Mouse (Mus musculus) heart, postnatal 0 days (tissue): Measurements from ENCODE around the gene Aprt. TPM values are rescaled to one million over a fixed set of nuclear protein-coding genes. Genes with fewer than 3 reads are reported as not detected.

Source experiments
- ATAC-seq: fragments of 200-750 bp; cut with Nextera tagmentation; 2 replicates; pipeline ENCODE4 v1.8.0; 2017; ENCODE audit warnings: low read depth, moderate number of reproducible peaks, moderate library complexity; ENCODE audit not compliant: insufficient read depth
- DNase-seq: peaks from one replicate; pipeline ENCODE4 v3.0.0-alpha.2; 2016; ENCODE audit warnings: low spot score
- H3K27ac ChIP-seq: fragments of 300-500 bp; sonication (generic); 2 replicates; pipeline ENCODE4 v1.5.1; 2014; ENCODE audit warnings: low read depth, mild to moderate bottlenecking
- H3K27me3 ChIP-seq: fragments of 300-500 bp; sonication (generic); 2 replicates; pipeline ENCODE4 v1.6.1; 2014; ENCODE audit warnings: low read length, mixed read lengths; ENCODE audit not compliant: control insufficient read depth, insufficient read depth
- H3K36me3 ChIP-seq: fragments of 300-500 bp; sonication (generic); replicated peaks from 2 replicates; pipeline ENCODE4 v1.6.1; 2014; ENCODE audit warnings: low read length, mixed read lengths; ENCODE audit not compliant: control insufficient read depth, insufficient read depth
- H3K4me1 ChIP-seq: fragments of 300-500 bp; sonication (generic); 2 replicates; pipeline ENCODE4 v1.6.1; 2014; ENCODE audit warnings: antibody characterized with exemption; ENCODE audit not compliant: control insufficient read depth, insufficient read depth
- H3K4me2 ChIP-seq: fragments of 300-500 bp; sonication (generic); 2 replicates; pipeline ENCODE4 v1.6.1; 2014; ENCODE audit warnings: low read depth, mild to moderate bottlenecking, low read length, moderate library complexity
- H3K4me3 ChIP-seq: fragments of 300-500 bp; sonication (generic); 2 replicates; pipeline ENCODE4 v1.5.1; 2014; ENCODE audit warnings: low read depth, low read length
- H3K9ac ChIP-seq: fragments of 300-500 bp; sonication (generic); replicated peaks from 2 replicates; pipeline ENCODE4 v1.6.1; 2014; ENCODE audit warnings: low read depth, low read length, mixed read lengths
- H3K9me3 ChIP-seq: fragments of 300-500 bp; sonication (generic); replicated peaks from 2 replicates; pipeline ENCODE4 v1.6.1; 2016; ENCODE audit warnings: low read length; ENCODE audit not compliant: control insufficient read depth
- CTCF ChIP-seq: IDR thresholded peaks from 2 replicates; pipeline ENCODE4 v1.5.1; 2016; ENCODE audit warnings: antibody characterized with exemption, control low read depth, low read depth
- EP300 ChIP-seq: IDR thresholded peaks from 2 replicates; pipeline ENCODE4 v1.6.1; 2016; ENCODE audit warnings: antibody characterized with exemption, low read depth
- WGBS: fragments of 180-500 bp; shearing (Covaris S2); extraction: QIAGEN DNeasy Blood & Tissue Kit; methylation state at CpG from one replicate; pipeline ENCODE4 v1.1.7; 2014; 5-methylcytosine and 5-hydroxymethylcytosine counted together
- polyA plus RNA-seq: library from polyadenylated mRNA; unstranded; fragments of >200 nt; fragmentation: Nextera tagmentation; extraction: Ambion mirVana; gene quantifications from 2 replicates; pipeline ENCODE4 v1.2.1, GENCODE M21; 2015
- total RNA-seq: library from RNA; depleted of rRNA; stranded (reverse); fragments of >200 nt; gene quantifications from 2 replicates; pipeline ENCODE4 v1.2.3, GENCODE M21; 2014; ENCODE audit warnings: low replicate concordance; rRNA removed

Aprt gene
- total RNA-seq (106 and 112 TPM in 2 replicates), polyA plus RNA-seq (104 and 119 TPM in 2 replicates)

GRCm38 (mm10) chr8:122576648-122577022 lies at the start of gene Aprt:
Aprt (minus strand) TSS chr8:122576909.
- no peaks in the 10 kb centered on the region for H3K9me3 ChIP-seq
- H3K27me3 ChIP-seq = no peaks in the 10 kb centered on the region
- peaks cover 20% of the 10 kb centered on the region for H3K4me1 ChIP-seq
- TF ChIP-seq EP300 = no peak
- no peak for TF ChIP-seq CTCF
- H3K9ac ChIP-seq = peak within 1 kb of the TSS; percentile 60
- DNase-seq = peak; percentile 84
- H3K27ac ChIP-seq = peak within 1 kb of the TSS; percentile 47; the same call in 1 of the 2 replicates
- ATAC-seq = peak; percentile 88
- under 1% methylated on average over 39 of the region's 39 CpGs for WGBS
- H3K36me3 ChIP-seq = peaks cover 12% of the 10 kb centered on the region
- H3K4me3 ChIP-seq = peak within 1 kb of the TSS; percentile 68
- peak within 1 kb of the TSS; percentile 83 for H3K4me2 ChIP-seq

- 0 out of 2 replicates have a peak, but pooled peaks cover 4% of the 10 kb centered on the region for H3K27me3 ChIP-seq
- WGBS = 73% methylated on average over 9 of the region's 9 CpGs
- H3K36me3 ChIP-seq = peaks cover 4% of the 10 kb centered on the region; the same call in 1 of the 2 replicates
- DNase-seq (no peak), ATAC-seq (no peak)
- no peak overlapping the region for H3K9ac ChIP-seq
- TF ChIP-seq CTCF = no peak
- TF ChIP-seq EP300 = no peak
- no peak overlapping the region for H3K27ac ChIP-seq
- no peaks in the 10 kb centered on the region for H3K4me1 ChIP-seq
- no peaks in the 10 kb centered on the region for H3K9me3 ChIP-seq
- no peak overlapping the region for H3K4me2 ChIP-seq
- H3K4me3 ChIP-seq = no peak overlapping the region
Observed at GRCm38 (mm10) chr8:122625811-122626210, 49.1 kb upstream of the Aprt start.

- Histone ChIP-seq H3K9ac (no peak overlapping the region), H3K9me3 (no peaks in the 10 kb centered on the region), H3K27ac (no peak overlapping the region), H3K4me1 (no peaks in the 10 kb centered on the region), H3K36me3 (no peaks in the 10 kb centered on the region), H3K4me2 (no peak overlapping the region), H3K4me3 (no peak overlapping the region), H3K27me3 (0 out of 2 replicates have a peak, but pooled peaks cover 4% of the 10 kb centered on the region)
- ATAC-seq = 0 out of 2 replicates have a peak, but pooled peaks have one; percentile 3
- 61% methylated on average over 5 of the region's 5 CpGs for WGBS
- TF ChIP-seq EP300 = no peak
- peak; percentile 33; the same call in 1 of the 2 replicates for TF ChIP-seq CTCF
- no peak for DNase-seq
Observed at GRCm38 (mm10) chr8:122624653-122625052, 47.9 kb upstream of the Aprt start.

GRCm38 (mm10) chr8:122623844-122624642 lies 47.3 kb upstream of the Aprt start:
- H3K36me3 ChIP-seq = no peaks in the 10 kb centered on the region
- peak; percentile 50 for ATAC-seq
- H3K27ac ChIP-seq = no peak overlapping the region

GRCm38 (mm10) chr8:122622727-122623126 lies 46.0 kb upstream of the Aprt start, which contains the start of gene Pabpn1l:
Pabpn1l (minus strand) TSS chr8:122622739.
- H3K9ac ChIP-seq = no peak within 1 kb of the TSS
- H3K4me3 ChIP-seq = no peak within 1 kb of the TSS
- no peak within 1 kb of the TSS for H3K4me2 ChIP-seq
- H3K9me3 ChIP-seq = no peaks in the 10 kb centered on the region
- DNase-seq (no peak), ATAC-seq (no peak)
- no peak within 1 kb of the TSS for H3K27ac ChIP-seq
- TF ChIP-seq CTCF (no peak), EP300 (no peak)
- 70% methylated on average over 6 of the region's 6 CpGs for WGBS
- H3K27me3 ChIP-seq = 0 out of 2 replicates have a peak, but pooled peaks cover 4% of the 10 kb centered on the region
- H3K36me3 ChIP-seq = no peaks in the 10 kb centered on the region
- H3K4me1 ChIP-seq = no peaks in the 10 kb centered on the region

More at GRCm38 (mm10) chr8:122623844-122624642, 47.3 kb upstream of the Aprt start:
- Histone ChIP-seq H3K4me1 (no peaks in the 10 kb centered on the region), H3K9ac (no peak overlapping the region), H3K4me2 (no peak overlapping the region), H3K4me3 (no peak overlapping the region), H3K9me3 (no peaks in the 10 kb centered on the region), H3K27me3 (0 out of 2 replicates have a peak, but pooled peaks cover 4% of the 10 kb centered on the region)
- no peak for DNase-seq
- 65% methylated on average over 17 of the region's 17 CpGs for WGBS
- TF ChIP-seq EP300 (no peak), CTCF (no peak)
